Mouse (Mus musculus) forebrain, embryonic 10.5 days (tissue): ENCODE results near the gene Ptprn. TPM values are rescaled to one million over a fixed set of nuclear protein-coding genes. Genes with fewer than 3 reads are reported as not detected.

Experiments used
- DNase-seq: peaks from one replicate; pipeline ENCODE4 v3.0.0-alpha.2; 2017; ENCODE audit warnings: low spot score; ENCODE audit errors: extremely low spot score
- H3K27ac ChIP-seq: fragments of 300-500 bp; sonication (generic); 2 replicates; pipeline ENCODE4 v1.5.1; 2016; ENCODE audit warnings: mild to moderate bottlenecking
- H3K27me3 ChIP-seq: fragments of 300-500 bp; sonication (generic); 2 replicates; pipeline ENCODE4 v1.6.1; 2016; ENCODE audit warnings: mild to moderate bottlenecking; ENCODE audit not compliant: poor library complexity, severe bottlenecking
- H3K36me3 ChIP-seq: fragments of 300-500 bp; sonication (generic); replicated peaks from 2 replicates; pipeline ENCODE4 v1.6.1; 2016; ENCODE audit warnings: mild to moderate bottlenecking, moderate library complexity
- H3K4me1 ChIP-seq: fragments of 300-500 bp; sonication (generic); 2 replicates; pipeline ENCODE4 v1.6.1; 2016
- H3K4me3 ChIP-seq: fragments of 300-500 bp; sonication (generic); 2 replicates; pipeline ENCODE4 v1.5.1; 2016; ENCODE audit warnings: mild to moderate bottlenecking, moderate library complexity
- H3K9me3 ChIP-seq: fragments of 300-500 bp; sonication (generic); 2 replicates; pipeline ENCODE4 v1.6.1; 2016; ENCODE audit warnings: mild to moderate bottlenecking, moderate library complexity
- WGBS: fragments of 180-500 bp; shearing (Covaris S2); methylation state at CpG from one replicate; pipeline ENCODE4 v1.1.7; 2016; 5-methylcytosine and 5-hydroxymethylcytosine counted together
- microRNA-seq: library from miRNA; unstranded; fragments of <30 nt; microRNA quantifications from one replicate; pipeline ENCODE4, GENCODE M21; 2017
- polyA plus RNA-seq: library from polyadenylated mRNA; unstranded; fragments of >200 nt; fragmentation: Nextera tagmentation; extraction: Ambion mirVana; gene quantifications from 2 replicates; pipeline ENCODE4 v1.2.1, GENCODE M21; 2016

The Ptprn gene
- polyA plus RNA-seq, 1 experiment from 2014 or later = 1.5 TPM

DNA sequence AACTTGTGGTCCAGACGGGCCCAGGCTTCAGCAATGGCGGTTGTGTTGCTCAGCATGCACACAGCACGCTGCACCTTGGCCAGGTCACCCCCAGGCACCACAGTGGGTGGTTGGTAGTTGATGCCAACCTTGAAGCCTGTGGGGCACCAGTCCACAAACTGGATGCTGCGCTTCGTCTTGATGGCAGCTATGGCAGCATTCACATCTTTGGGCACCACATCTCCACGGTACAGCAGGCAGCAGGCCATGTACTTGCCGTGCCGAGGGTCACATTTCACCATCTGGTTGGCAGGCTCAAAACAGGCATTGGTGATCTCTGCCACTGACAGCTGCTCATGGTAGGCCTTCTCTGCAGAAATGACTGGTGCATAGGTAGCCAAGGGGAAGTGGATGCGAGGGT, 48.5 kb downstream of the Ptprn start:
- H3K9me3 ChIP-seq = no peaks in the 10 kb centered on the region
- WGBS = 92% methylated on average over 9 of the region's 9 CpGs

DNA sequence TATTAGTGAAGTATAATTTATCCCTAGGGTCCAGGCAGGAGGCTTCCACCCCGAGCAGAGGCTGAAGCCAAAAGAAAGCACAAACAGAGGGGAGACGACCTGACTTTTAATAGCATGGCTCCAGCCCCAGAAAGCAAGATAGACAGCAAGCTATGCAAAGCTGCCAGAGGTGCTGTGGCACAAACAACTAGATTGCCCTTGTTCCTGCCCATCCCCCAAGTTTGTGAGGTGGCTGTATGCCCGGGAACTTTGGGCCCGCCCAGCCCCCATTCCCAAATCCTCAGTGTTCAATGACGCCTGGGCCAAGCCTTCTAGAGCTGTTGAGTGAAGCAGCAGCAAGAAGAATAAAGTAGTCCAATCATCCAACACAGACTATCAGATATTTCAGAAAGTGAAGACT, 49.4 kb downstream of the Ptprn start:
- 87% methylated on average over 5 of the region's 5 CpGs for WGBS
- peaks cover 48% of the 10 kb centered on the region for H3K4me1 ChIP-seq
- DNase-seq = no peak
- H3K4me3 ChIP-seq = no peak overlapping the region
- no peak overlapping the region for H3K27ac ChIP-seq
- H3K9me3 ChIP-seq = no peaks in the 10 kb centered on the region
- peaks cover 44% of the 10 kb centered on the region for H3K27me3 ChIP-seq
- H3K36me3 ChIP-seq = peaks cover 46% of the 10 kb centered on the region

More for the DNA sequence above, 48.5 kb downstream of the Ptprn start:
- H3K4me1 ChIP-seq = peaks cover 42% of the 10 kb centered on the region
- H3K27ac ChIP-seq = no peak overlapping the region
- H3K4me3 ChIP-seq = no peak overlapping the region
- H3K36me3 ChIP-seq = peaks cover 46% of the 10 kb centered on the region
- no peak for DNase-seq
- H3K27me3 ChIP-seq = peaks cover 53% of the 10 kb centered on the region

DNA sequence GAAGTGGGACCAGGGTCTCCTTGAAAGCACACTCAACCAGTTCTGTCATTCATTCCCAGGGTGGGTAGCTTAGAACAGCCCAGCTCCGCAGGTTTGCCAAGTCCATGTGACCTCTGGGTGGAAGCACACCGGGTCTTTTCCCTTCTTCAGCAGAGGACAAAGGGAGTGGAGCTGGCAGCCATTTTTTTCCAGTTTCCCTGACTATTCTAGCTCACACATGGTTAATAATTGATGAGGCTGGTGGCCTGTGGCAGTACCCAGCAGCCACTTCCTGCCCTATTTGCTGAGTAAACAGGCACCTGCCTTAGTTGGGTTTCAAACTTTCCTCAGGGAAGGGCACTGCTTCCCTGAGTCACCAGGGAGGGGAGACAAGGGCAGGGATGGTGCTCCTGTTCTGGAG, 49.9 kb downstream of the Ptprn start:
- H3K36me3 ChIP-seq = peaks cover 46% of the 10 kb centered on the region
- peaks cover 40% of the 10 kb centered on the region for H3K27me3 ChIP-seq
- no peak overlapping the region for H3K4me3 ChIP-seq
- H3K27ac ChIP-seq = no peak overlapping the region
- DNase-seq = no peak
- peaks cover 48% of the 10 kb centered on the region for H3K4me1 ChIP-seq
- 89% methylated on average over 2 of the region's 2 CpGs for WGBS
- H3K9me3 ChIP-seq = no peaks in the 10 kb centered on the region

DNA sequence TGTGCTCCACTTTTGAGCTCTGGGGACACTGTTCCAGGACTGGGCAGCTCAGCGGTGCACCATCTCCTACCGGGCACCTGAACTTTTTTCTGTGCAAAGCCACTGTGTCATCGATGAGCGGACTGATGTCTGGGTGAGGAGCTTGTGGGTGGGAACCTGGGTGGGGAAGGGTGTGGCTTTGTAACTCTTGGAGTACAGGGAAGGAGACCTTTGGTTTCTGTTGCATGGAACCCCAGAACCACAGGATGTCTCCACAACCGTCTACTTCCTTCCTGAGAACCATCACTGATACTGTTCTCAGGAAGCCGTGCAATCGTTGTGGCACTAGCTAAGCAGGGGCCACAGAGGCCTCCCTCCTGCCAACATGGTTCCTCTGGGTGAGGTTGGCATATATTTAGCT, 51.2 kb downstream of the Ptprn start:
- 89% methylated on average over 7 of the region's 7 CpGs for WGBS
- no peak for DNase-seq
- H3K27ac ChIP-seq = no peak overlapping the region
- H3K4me1 ChIP-seq = peaks cover 47% of the 10 kb centered on the region
- peaks cover 46% of the 10 kb centered on the region for H3K36me3 ChIP-seq
- peak overlapping the region; percentile 3; the same call in 1 of the 2 replicates for H3K4me3 ChIP-seq
- H3K27me3 ChIP-seq = peaks cover 38% of the 10 kb centered on the region
- no peaks in the 10 kb centered on the region for H3K9me3 ChIP-seq

DNA sequence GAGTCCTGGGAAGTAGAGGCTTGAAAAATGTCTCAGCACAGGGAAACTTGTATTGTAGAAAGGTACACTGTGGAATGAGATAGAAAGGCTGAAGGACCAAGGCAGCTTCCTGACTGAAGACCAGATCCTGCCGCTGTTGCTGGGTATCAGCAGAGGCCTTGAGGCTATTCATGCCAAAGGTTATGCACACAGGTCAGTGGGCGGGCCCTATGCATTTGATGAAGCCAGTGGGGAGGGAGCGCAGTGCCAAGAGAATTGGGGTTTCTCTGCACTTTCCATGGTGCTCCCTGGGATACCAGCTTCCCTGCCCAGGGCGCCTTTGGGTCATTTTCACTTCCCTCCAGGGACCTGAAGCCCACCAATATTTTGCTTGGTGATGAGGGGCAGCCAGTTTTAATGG, 51.8 kb downstream of the Ptprn start:
- no peaks in the 10 kb centered on the region for H3K9me3 ChIP-seq
- peaks cover 34% of the 10 kb centered on the region for H3K27me3 ChIP-seq
- no peak overlapping the region for H3K27ac ChIP-seq
- peak overlapping the region; percentile 3; the same call in 1 of the 2 replicates for H3K4me3 ChIP-seq
- DNase-seq = no peak
- peaks cover 46% of the 10 kb centered on the region for H3K36me3 ChIP-seq
- 79% methylated on average over 4 of the region's 4 CpGs for WGBS
- peaks cover 44% of the 10 kb centered on the region for H3K4me1 ChIP-seq

DNA sequence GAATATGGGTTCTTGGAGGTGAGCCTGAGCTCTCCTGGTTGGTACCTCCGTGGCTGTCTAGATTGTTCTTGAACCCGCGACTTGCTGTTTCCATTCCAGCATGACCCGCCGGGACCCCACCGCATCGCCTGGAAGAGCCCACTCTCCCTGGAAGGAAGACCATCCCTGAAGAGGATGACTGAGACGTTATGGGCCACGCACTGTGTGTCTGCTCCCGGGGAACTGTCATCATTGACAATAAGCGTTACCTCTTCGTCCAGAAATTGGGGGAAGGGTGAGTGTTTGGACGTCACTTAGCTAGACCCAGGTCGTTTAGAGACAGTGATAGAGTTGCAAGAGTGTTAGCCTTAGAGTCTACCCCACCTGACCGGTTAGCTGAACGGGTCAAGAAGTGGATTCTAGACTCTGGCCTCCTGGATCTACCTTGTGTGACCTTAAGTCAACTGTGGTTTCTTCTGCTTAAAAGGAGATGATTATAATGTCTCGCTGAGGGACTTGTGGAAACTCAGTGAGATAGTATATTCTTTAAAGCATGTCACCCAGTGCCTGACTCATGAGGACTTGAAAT, 53.1 kb downstream of the Ptprn start:
- peaks cover 44% of the 10 kb centered on the region for H3K4me1 ChIP-seq
- no peak for DNase-seq
- peak overlapping the region; percentile 93 for H3K27ac ChIP-seq
- peaks cover 46% of the 10 kb centered on the region for H3K36me3 ChIP-seq
- peak overlapping the region; percentile 97 for H3K4me3 ChIP-seq
- peaks cover 21% of the 10 kb centered on the region for H3K27me3 ChIP-seq
- no peaks in the 10 kb centered on the region for H3K9me3 ChIP-seq
- 17% methylated on average over 17 of the region's 17 CpGs for WGBS

DNA sequence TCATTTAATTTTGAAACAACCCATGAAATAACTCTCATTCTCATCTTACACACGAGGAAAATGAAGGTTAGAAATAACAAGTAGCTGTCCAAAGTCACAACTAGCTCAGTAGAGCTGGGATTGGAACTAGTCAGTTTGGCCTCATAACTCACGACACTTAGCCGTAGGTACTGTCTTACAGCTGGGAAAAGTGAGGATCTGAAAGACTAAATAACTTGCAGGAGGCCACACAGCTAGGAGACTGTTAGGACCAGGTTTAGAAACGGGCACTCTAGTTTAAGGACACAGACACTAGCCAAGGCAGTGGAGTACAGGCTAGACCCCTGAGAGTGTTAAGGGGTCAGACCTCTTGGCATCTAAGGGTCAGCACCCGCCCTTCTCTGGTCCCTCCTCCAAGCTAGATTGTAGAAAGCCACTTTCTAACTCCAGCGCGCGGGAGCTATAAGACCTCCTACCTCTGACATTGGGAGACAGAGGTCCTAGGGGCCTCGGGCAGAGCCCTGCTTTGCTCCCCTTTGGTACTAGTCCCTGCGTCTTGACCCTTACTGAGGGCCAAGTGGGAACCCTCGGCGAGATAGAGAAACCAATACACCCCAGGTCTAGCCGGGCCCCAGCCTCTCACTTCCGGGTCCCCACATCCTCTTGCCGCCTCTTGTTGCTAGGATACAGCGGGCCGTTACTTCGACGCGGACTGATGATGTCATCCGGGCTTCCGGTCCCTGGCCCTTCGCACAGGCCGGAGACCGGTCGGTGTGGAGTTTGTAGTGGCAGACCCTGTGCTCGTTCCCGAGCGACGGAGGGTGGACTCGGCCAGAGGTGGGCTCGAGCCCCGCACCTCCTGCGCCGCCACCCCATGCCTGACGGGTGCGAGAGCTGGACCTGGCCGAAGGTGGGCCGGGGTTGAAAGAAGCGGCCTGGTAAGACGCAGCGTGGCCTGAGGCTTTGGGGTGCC, 53.9 kb downstream of the Ptprn start, which contains the start of the genes Glb1l and Stk16:
TSS of gene Glb1l (minus strand) at position 678 of the 952 bp plus-strand sequence.
TSS of gene Stk16 (plus strand) at position 703 of the 952 bp plus-strand sequence.
- WGBS = 7% methylated on average over 42 of the region's 42 CpGs
- peak within 1 kb of the TSS; percentile 93 for H3K27ac ChIP-seq
- H3K9me3 ChIP-seq = no peaks in the 10 kb centered on the region

DNA sequence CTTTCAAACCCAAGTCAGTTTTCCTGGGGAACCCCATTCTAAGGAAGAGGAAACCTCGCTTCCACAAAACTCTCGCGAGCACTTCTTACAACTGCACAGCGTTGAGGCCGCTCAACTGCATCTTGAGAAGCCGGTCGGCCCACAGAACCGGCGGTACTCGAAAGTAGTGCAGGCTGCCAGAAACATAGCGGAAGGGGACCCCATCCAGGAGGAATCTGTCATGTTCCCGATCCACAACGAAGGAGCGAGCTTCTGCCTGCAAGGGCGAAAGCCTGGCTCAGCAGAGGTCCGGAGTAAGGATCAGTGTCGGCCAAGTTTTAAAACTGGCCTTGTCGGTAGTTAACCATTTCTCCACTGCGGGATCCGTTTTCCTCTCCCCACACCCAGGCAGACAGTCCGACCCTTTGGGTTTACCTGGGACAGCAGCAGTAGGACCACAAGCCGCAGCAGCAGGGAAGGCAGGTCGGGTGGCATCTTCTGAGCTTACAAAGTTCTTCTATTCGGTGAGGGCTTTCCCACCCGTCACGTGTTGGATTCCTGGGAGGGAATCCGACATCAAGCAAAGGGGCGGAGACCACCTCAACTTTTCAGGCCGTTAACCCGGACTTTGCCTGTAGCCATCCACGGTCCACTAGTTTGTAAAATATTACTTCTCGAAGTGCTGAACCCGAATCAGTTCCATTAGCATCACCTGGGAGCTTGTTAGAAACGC, 55.2 kb downstream of the Ptprn start:
- H3K36me3 ChIP-seq = peaks cover 25% of the 10 kb centered on the region
- H3K27ac ChIP-seq = peak overlapping the region; percentile 67
- peaks cover 14% of the 10 kb centered on the region; the same call in 1 of the 2 replicates for H3K27me3 ChIP-seq
- H3K9me3 ChIP-seq = no peaks in the 10 kb centered on the region
- WGBS = 14% methylated on average over 34 of the region's 34 CpGs
- H3K4me1 ChIP-seq = peaks cover 44% of the 10 kb centered on the region
- H3K4me3 ChIP-seq = peak overlapping the region; percentile 97
- DNase-seq = peak; percentile 26

More for the DNA sequence above, 53.9 kb downstream of the Ptprn start, which contains the start of the genes Glb1l and Stk16:
- Histone ChIP-seq H3K4me1 (peaks cover 44% of the 10 kb centered on the region), H3K4me3 (peak within 1 kb of the TSS; percentile 97), H3K36me3 (peaks cover 38% of the 10 kb centered on the region), H3K27me3 (peaks cover 14% of the 10 kb centered on the region; the same call in 1 of the 2 replicates)
- peak; percentile 98 for DNase-seq

DNA sequence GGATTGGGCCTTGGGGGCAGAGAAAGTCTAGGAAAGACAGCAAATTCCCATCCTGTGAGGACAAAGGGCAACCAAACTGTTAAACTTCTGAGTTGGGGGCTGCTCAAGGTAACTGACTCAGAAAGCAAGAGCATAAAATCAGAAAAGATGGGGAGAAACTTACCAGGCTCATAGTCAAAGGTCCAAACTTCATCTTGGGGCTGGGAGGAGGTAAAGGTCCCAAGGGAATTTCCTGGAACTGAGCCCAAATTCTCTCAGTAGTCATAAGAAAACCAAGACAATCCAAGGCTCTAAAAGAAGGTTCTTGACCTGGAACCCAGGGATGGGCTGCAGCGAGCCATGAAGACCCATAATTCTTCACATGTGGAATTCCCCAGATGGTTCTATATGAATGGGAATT, 63.1 kb downstream of the Ptprn start:
- no peak for DNase-seq
- no peaks in the 10 kb centered on the region for H3K27me3 ChIP-seq
- no peaks in the 10 kb centered on the region for H3K4me1 ChIP-seq
- no peaks in the 10 kb centered on the region for H3K9me3 ChIP-seq
- peaks cover 40% of the 10 kb centered on the region for H3K36me3 ChIP-seq
- H3K4me3 ChIP-seq = no peak overlapping the region
- 94% methylated on average over 1 of the region's 1 CpGs for WGBS
- no peak overlapping the region for H3K27ac ChIP-seq

Small RNA genes lying within 50 kb of the gene (microRNA-seq; reads per million reads assigned to microRNA genes)
- not detected for gene Gm27943

Other genes with a start within 250 kb of the Ptprn start
- 12.2 and 12.4 TPM in 2 replicates for gene Nhej1, start 139.3 kb downstream of the Ptprn start, polyA plus RNA-seq
- gene Slc23a3, start 130.6 kb downstream of the Ptprn start, polyA plus RNA-seq = not detected in 2 replicates
- 41.0 and 43.6 TPM in 2 replicates for gene Cnppd1, start 121.8 kb downstream of the Ptprn start, polyA plus RNA-seq
- gene Retreg2, start 121.7 kb downstream of the Ptprn start, polyA plus RNA-seq = 42.0 and 42.7 TPM in 2 replicates
- gene Zfand2b, start 95.9 kb downstream of the Ptprn start, polyA plus RNA-seq = 26.8 and 29.0 TPM in 2 replicates
- gene Abcb6, start 84.1 kb downstream of the Ptprn start, polyA plus RNA-seq = 41.9 and 45.4 TPM in 2 replicates
- gene Ankzf1, start 72.4 kb downstream of the Ptprn start, polyA plus RNA-seq = 20.9 and 24.1 TPM in 2 replicates
- 17.4 and 19.2 TPM in 2 replicates for gene Atg9a, start 72.3 kb downstream of the Ptprn start, polyA plus RNA-seq
- gene Glb1l, start 53.7 kb downstream of the Ptprn start, polyA plus RNA-seq = 14.4 and 15.3 TPM in 2 replicates
- 151 and 153 TPM in 2 replicates for gene Stk16, start 53.7 kb downstream of the Ptprn start, polyA plus RNA-seq
- 11.0 and 13.7 TPM in 2 replicates for gene Tuba4a, start 44.6 kb downstream of the Ptprn start, polyA plus RNA-seq
- not detected in 2 replicates for gene A630095N17Rik, start 32.4 kb downstream of the Ptprn start, polyA plus RNA-seq
- 28.0 and 28.6 TPM in 2 replicates for gene Dnajb2, start 28.1 kb downstream of the Ptprn start, polyA plus RNA-seq
- gene Resp18, start 13.9 kb upstream of the Ptprn start, polyA plus RNA-seq = 2.6 and 3.4 TPM in 2 replicates
- gene Dnpep, start 53.5 kb upstream of the Ptprn start, polyA plus RNA-seq = 124 and 126 TPM in 2 replicates
- gene Des, start 95.8 kb upstream of the Ptprn start, polyA plus RNA-seq = 2.6 and 4.3 TPM in 2 replicates
- gene Speg, start 110.8 kb upstream of the Ptprn start, polyA plus RNA-seq = 23.2 and 29.3 TPM in 2 replicates
- 55.9 and 60.1 TPM in 2 replicates for gene Gmppa, start 171.4 kb upstream of the Ptprn start, polyA plus RNA-seq
- gene Asic4, start 185.9 kb upstream of the Ptprn start, polyA plus RNA-seq = 3.1 and 3.4 TPM in 2 replicates
- gene Chpf, start 214.8 kb upstream of the Ptprn start, polyA plus RNA-seq = 20.1 and 20.5 TPM in 2 replicates
- 4.5 and 6.1 TPM in 2 replicates for gene Tmem198, start 215.0 kb upstream of the Ptprn start, polyA plus RNA-seq
- 34.5 and 35.8 TPM in 2 replicates for gene Obsl1, start 241.9 kb upstream of the Ptprn start, polyA plus RNA-seq
- gene Inha, start 242.6 kb upstream of the Ptprn start, polyA plus RNA-seq = 2.7 and 2.9 TPM in 2 replicates